Mouse (Mus musculus) spleen, adult 2 months (tissue): ENCODE results near the gene Gon4l.

Experiments
- CTCF ChIP-seq: fragments of 200-500 bp; IDR thresholded peaks from 2 replicates; pipeline ENCODE4 v1.5.1; 2011; ENCODE audit warnings: mild to moderate bottlenecking, inconsistent platforms; ENCODE audit not compliant: insufficient read depth, insufficient read length, insufficient replicate concordance; ENCODE audit errors: extremely low read depth
- POLR2A ChIP-seq: fragments of 200-500 bp; IDR thresholded peaks from 2 replicates; pipeline ENCODE4 v1.6.1; 2011; ENCODE audit warnings: low read depth, low read length, inconsistent platforms

- TF ChIP-seq CTCF (no peak), POLR2A (no peak)
Measured at GRCm38 (mm10) chr3:88904803-88905202, 69.8 kb downstream of the Gon4l start.
